Mouse (Mus musculus): Measurements from ENCODE around the gene Zbtb34. TPM values are rescaled to one million over a fixed set of nuclear protein-coding genes. Genes with fewer than 3 reads are reported as not detected.

Zbtb34 gene
- polyA plus RNA-seq (2012; rRNA removed), result 24.1 and 27.1 TPM in 2 replicates

DNA sequence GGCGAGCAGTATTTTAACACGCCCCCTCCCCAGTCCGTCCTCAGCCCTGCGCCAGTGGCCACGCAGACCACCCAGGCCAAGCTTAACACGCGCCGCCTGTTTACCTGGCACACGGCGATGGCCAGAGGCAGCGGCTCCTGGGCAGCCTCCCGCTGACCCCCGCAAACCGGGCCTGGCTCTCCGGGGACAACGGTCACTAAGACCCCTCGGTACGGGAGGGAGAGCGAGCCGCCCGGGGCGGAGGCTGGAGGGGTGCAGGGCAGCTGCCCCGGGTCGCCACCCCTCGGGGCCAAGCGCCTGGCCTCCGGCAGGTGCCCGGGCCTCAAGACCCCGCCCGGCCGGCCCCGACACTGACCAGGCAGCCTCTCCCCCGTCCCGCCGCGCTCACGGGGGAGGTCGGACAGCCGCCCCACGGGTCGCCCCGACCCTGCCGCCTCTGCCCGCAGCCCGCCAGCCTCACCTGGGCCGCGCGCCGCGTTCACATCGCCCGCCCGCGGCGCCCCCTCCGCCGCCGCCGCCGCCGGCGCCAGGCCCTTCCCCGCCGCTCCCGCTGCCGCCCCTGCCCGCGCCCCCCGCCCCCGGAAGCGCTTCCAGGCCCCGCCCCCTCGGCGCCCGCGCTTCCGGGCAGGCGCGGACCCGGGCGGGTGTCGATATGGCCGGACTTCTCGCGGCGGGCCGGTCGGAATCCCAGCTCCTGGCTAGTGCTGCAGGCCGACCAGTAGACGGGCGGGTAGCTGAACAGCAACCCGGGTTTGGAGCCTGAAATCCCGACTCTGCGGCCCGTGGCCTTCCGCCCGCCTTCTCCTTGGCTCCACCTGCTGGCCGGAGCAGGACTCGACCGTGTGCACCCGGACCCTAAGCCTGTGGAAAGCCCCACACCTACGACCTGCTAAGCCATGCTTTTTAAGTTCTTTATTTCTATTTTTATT, at the start of gene Zbtb34:
Zbtb34 (minus strand) TSS at position 554 of the 929 bp plus-strand sequence.

GRCm38 (mm10) chr2:33468466-33469097, 37.5 kb upstream of the Zbtb34 start, which contains the start of gene Zbtb43:
Gene Zbtb43, minus strand, starts transcription at chr2:33468559.

GRCm38 (mm10) chr2:33370777-33371647, 60.1 kb downstream of the Zbtb34 start, which contains the start of gene Ralgps1:
Gene Ralgps1, minus strand, starts transcription at chr2:33371486.

Other genes starting within 250 kb of the Zbtb34 start
- gene Angptl2, start 215.3 kb downstream of the Zbtb34 start, polyA plus RNA-seq (2012; rRNA removed), result 8.6 and 13.3 TPM in 2 replicates
- gene Ralgps1, start 59.8 kb downstream of the Zbtb34 start, polyA plus RNA-seq (2012; rRNA removed), result 88.2 and 92.4 TPM in 2 replicates
- gene Zbtb43, start 37.2 kb upstream of the Zbtb34 start, polyA plus RNA-seq (2012; rRNA removed), result 21.0 and 21.3 TPM in 2 replicates
- 1.0 and 1.4 TPM in 2 replicates for gene Lmx1b, start 209.2 kb upstream of the Zbtb34 start, polyA plus RNA-seq (2012; rRNA removed)